Mouse (Mus musculus): ENCODE measurements around the gene Akap17b. TPM values are rescaled to one million over a fixed set of nuclear protein-coding genes. Genes with fewer than 3 reads are reported as not detected.

Akap17b gene
- 29.8 TPM for polyA plus RNA-seq (2014; fragmentation: Illumina TruSeq; extraction: RNeasy Lipid Tissue Mini Kit (QIAGEN cat#74804))

DNA sequence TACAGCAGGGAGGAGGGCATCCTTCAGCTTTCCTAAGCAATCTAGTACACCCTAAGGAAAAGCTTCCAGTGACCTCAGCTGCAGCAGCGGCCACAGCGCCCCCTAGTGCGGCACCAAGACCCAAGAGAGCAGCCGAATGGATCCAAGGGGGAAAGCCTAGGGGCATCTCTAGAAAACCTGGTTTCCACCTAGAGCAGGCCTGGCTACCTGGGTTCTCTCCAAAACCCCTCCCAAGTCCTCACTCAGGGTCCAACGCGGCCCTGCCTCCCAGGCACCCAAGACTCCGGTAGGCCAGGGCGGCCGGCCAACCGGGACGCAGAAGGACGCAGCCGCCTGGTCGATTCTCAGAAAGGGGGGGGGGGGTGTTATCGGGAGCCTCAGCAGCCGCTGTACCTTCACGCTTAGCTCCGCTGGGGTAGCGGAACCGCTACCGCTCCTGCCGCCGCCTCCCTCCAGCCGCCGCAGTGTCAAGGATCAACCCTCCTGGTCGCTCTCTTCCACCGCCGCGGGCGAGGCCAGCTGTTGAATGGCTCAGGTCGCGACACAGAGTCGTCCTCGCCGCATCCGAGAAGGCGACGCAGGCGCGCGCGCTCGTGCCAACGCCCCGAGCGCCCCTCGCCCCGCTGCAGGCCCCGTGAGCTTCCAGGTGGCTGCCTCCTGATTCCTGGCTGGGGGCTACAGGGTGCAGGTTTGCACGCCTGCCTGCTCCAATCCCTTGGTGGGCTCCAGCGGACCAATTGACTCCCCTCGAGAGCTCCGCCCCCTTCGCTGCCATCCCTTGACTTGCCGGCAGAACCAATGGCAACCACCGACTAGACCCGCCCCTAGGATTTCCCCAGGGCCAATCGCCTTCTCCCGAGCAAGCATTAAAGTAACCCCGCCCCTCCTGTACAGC is at the start of gene Akap17b:
Akap17b (minus strand) TSS at position 739 of the 895 bp plus-strand sequence.

DNA sequence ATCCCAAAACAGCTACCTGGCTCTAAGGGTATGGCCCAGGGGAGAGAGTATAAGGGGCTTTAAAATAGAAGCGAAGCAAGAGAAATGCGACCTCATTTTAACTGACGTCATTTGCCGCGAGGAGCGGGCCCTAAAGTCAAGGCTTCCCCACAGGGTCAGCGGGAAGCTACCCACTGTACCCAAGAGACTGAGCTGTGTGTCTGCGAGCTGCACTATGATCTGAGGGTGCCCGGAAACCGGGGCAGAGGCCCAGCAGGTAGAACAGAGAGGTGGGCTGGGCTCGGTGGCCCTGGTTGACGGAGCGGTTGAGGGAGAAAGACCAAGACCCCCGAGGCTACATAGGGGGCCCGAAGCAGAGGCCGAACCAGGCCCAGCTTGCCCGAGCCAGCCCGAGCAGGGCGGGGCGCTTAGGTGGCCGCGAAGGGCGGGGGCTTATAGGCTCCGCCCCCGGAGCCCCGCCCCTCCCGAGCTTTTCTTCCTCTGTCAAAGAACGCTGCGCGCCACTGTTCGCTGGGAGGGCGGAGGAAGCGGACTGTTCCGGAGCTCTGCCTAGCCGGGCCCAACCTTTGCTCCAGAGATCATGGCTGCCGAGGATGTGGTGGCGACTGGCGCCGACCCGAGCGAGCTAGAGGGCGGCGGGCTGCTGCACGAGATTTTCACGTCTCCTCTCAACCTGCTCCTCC is 47.3 kb downstream of the Akap17b start, which contains the start of gene Pgrmc1:
Pgrmc1 (plus strand) TSS at position 500 of the 683 bp plus-strand sequence.

Other genes with a start within 250 kb of the Akap17b start
- gene Gm6268, start 244.1 kb downstream of the Akap17b start, polyA plus RNA-seq (2014; fragmentation: Illumina TruSeq; extraction: RNeasy Lipid Tissue Mini Kit (QIAGEN cat#74804)), result not detected
- 0.68 TPM for gene Gm14569, start 153.6 kb downstream of the Akap17b start, polyA plus RNA-seq (2014; fragmentation: Illumina TruSeq; extraction: RNeasy Lipid Tissue Mini Kit (QIAGEN cat#74804))
- gene Pgrmc1, start 47.2 kb downstream of the Akap17b start, polyA plus RNA-seq (2014; fragmentation: Illumina TruSeq; extraction: RNeasy Lipid Tissue Mini Kit (QIAGEN cat#74804)), result 1,070 TPM
- gene Slc25a43, start 98.3 kb upstream of the Akap17b start, polyA plus RNA-seq (2014; fragmentation: Illumina TruSeq; extraction: RNeasy Lipid Tissue Mini Kit (QIAGEN cat#74804)), result 2.0 TPM
- gene Slc25a5, start 150.3 kb upstream of the Akap17b start, polyA plus RNA-seq (2014; fragmentation: Illumina TruSeq; extraction: RNeasy Lipid Tissue Mini Kit (QIAGEN cat#74804)), result 436 TPM
- gene Ube2a, start 228.5 kb upstream of the Akap17b start, polyA plus RNA-seq (2014; fragmentation: Illumina TruSeq; extraction: RNeasy Lipid Tissue Mini Kit (QIAGEN cat#74804)), result 126 TPM
- gene C330007P06Rik, start 228.7 kb upstream of the Akap17b start, polyA plus RNA-seq (2014; fragmentation: Illumina TruSeq; extraction: RNeasy Lipid Tissue Mini Kit (QIAGEN cat#74804)), result 110 TPM

All from ovary, adult 10 weeks (tissue).